Mouse (Mus musculus) liver, postnatal 0 days (tissue): ENCODE measurements around the gene Cacng2.

Experiments
- CTCF ChIP-seq: sonication (generic); IDR thresholded peaks from 2 replicates; pipeline ENCODE4 v1.5.1; 2016; ENCODE audit warnings: antibody characterized with exemption, low read depth
- EP300 ChIP-seq: IDR thresholded peaks from 2 replicates; pipeline ENCODE4 v1.6.1; 2016; ENCODE audit warnings: antibody characterized with exemption, low read depth, mild to moderate bottlenecking

GRCm38 (mm10) chr15:78093597-78093996 is 26.2 kb downstream of the Cacng2 start:
- TF ChIP-seq CTCF (no peak), EP300 (no peak)
